Mouse (Mus musculus) ES-E14 (cell line): ENCODE measurements around the gene Tmem14c. TPM values are rescaled to one million over a fixed set of nuclear protein-coding genes. Genes with fewer than 3 reads are reported as not detected.

ENCODE experiments used
- DNase-seq: peaks from one replicate; pipeline ENCODE4 v3.0.0-alpha.2; 2013; ENCODE audit warnings: low read depth, low spot score
- H3K27ac ChIP-seq: 2 replicates; pipeline ENCODE4 v1.5.1; 2012; ENCODE audit warnings: low read depth, mild to moderate bottlenecking, low read length, moderate library complexity, mixed read lengths; ENCODE audit not compliant: poor library complexity, insufficient read depth, severe bottlenecking
- H3K36me3 ChIP-seq: 2 replicates; pipeline ENCODE4 v1.6.1; 2012; ENCODE audit warnings: mild to moderate bottlenecking, low read length, moderate library complexity, mixed read lengths; ENCODE audit not compliant: control insufficient read depth, poor library complexity, insufficient read depth, severe bottlenecking
- H3K4me1 ChIP-seq, 2 experiments: fragments of 150-350 bp in 1 of 2; sonication (generic) in 1 of 2; 2 replicates each; pipeline ENCODE4 v1.6.1; 2012; ENCODE audit warnings: low read length in 2 of 2, mild to moderate bottlenecking in 1 of 2, mixed read lengths in 1 of 2; ENCODE audit not compliant: control insufficient read depth in 2 of 2, insufficient read depth in 2 of 2, poor library complexity in 1 of 2
- H3K4me3 ChIP-seq, 2 experiments: fragments of 150-350 bp in 1 of 2; sonication (generic) in 1 of 2; 2 replicates each; pipeline ENCODE4 v1.5.1; 2012; ENCODE audit warnings: low read length in 2 of 2, low read depth in 1 of 2, mild to moderate bottlenecking in 1 of 2, mixed read lengths in 1 of 2; ENCODE audit not compliant: insufficient read depth in 1 of 2, poor library complexity in 1 of 2, severe bottlenecking in 1 of 2
- H3K9ac ChIP-seq: 2 replicates; pipeline ENCODE4 v1.6.1; 2012; ENCODE audit warnings: low read depth, mild to moderate bottlenecking, low read length, mixed read lengths; ENCODE audit not compliant: poor library complexity, insufficient read depth, severe bottlenecking
- H3K9me3 ChIP-seq: fragments of 150-350 bp; sonication (generic); 2 replicates; pipeline ENCODE4 v1.6.1; 2012; ENCODE audit warnings: low read depth, mild to moderate bottlenecking, low read length; ENCODE audit not compliant: control insufficient read depth, insufficient read depth
- CHD2 ChIP-seq: IDR thresholded peaks from 2 replicates; pipeline ENCODE4 v1.6.1; 2014; ENCODE audit warnings: mild to moderate bottlenecking, low read depth, low read length, inconsistent platforms
- HCFC1 ChIP-seq: IDR thresholded peaks from 2 replicates; pipeline ENCODE4 v1.6.1; 2012; ENCODE audit warnings: low read length, inconsistent platforms, borderline replicate concordance; ENCODE audit not compliant: insufficient read depth
- MAFK ChIP-seq: IDR thresholded peaks from 2 replicates; pipeline ENCODE4 v1.6.1; 2014; ENCODE audit warnings: mild to moderate bottlenecking, low read depth, low read length, inconsistent platforms; ENCODE audit not compliant: insufficient read depth
- ZC3H11A ChIP-seq: IDR thresholded peaks from 2 replicates; pipeline ENCODE4 v1.6.1; 2012; ENCODE audit warnings: low read depth, mild to moderate bottlenecking, inconsistent platforms, low read length, borderline replicate concordance
- ZNF384 ChIP-seq: IDR thresholded peaks from 2 replicates; pipeline ENCODE4 v1.6.1; 2012; ENCODE audit warnings: low read depth, low read length, inconsistent platforms
- in situ Hi-C, 2 experiments: fragments of 600-800 bp; cut with MboI; formaldehyde crosslinking; loops; one replicate each; pipeline ENCODE4 v1.15.1; 2025; ENCODE audit warnings: low sequenced_read_pairs in 2 of 2, inconsistent platforms in 1 of 2; ENCODE audit not compliant: unreplicated experiment in 2 of 2
- total RNA-seq: library from RNA; depleted of rRNA; stranded (reverse); fragments of 300-350 nt; gene quantifications from 2 replicates; pipeline ENCODE4 v1.2.3, GENCODE M21; 2012; rRNA removed

Gene Tmem14c
- total RNA-seq, 1 experiment = 134 TPM

DNA sequence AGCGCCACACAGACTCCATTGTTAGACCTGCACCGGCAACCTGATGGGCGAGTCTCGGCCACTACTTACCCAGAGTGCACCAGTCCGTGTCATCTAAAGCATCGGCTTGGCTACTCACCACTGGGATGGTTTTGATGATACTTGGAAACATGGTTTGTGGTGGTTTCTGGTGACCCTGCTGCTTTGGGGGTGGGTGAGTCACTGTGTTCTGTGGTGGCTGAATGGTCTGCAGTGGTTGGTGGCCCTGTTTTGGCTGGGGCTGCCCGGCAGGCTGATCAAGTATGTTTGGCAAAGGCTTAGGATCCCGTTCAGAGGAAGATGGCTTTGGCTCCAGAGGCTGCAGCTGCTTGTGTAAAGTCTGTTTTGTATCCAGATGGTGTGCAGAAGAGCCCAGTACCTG is 29.8 kb downstream of the Tmem14c start:
- TF ChIP-seq ZNF384 (no peak), ZC3H11A (no peak), CHD2 (no peak), HCFC1 (no peak), MAFK (no peak)
- in situ Hi-C loops = no loop called here
- no peak for DNase-seq
- H3K27ac ChIP-seq = no peak overlapping the region
- H3K36me3 ChIP-seq = no peaks in the 10 kb centered on the region
- no peaks in the 10 kb centered on the region for H3K4me1 ChIP-seq
- no peak overlapping the region for H3K4me3 ChIP-seq
- H3K9ac ChIP-seq = no peak overlapping the region
- H3K9me3 ChIP-seq = no peaks in the 10 kb centered on the region

DNA sequence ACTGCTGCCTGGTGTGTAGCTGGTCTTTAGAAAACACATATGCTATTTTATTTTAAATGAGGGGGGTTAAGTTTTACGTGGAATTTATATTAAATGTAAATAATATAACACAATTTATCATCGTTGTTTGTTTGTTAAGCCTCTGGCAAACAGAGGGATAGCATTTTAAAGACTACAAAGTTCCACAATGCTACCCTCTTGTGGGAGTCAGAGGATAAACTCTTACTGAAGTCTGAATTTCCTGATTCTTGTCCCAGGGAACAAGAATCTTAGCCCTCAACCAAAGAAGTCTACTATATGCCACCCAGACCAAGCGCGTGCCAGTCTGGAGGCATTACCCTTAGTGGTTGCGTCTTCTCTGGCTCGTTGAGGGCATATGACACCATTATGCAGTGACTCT is 31.2 kb downstream of the Tmem14c start:
- in situ Hi-C loops = no loop called here
- Histone ChIP-seq H3K4me1 (no peaks in the 10 kb centered on the region), H3K36me3 (no peaks in the 10 kb centered on the region), H3K9ac (no peak overlapping the region), H3K9me3 (no peaks in the 10 kb centered on the region), H3K27ac (no peak overlapping the region), H3K4me3 (no peak overlapping the region)
- DNase-seq = no peak
- TF ChIP-seq MAFK (no peak), ZC3H11A (no peak), CHD2 (no peak), ZNF384 (no peak), HCFC1 (no peak)

DNA sequence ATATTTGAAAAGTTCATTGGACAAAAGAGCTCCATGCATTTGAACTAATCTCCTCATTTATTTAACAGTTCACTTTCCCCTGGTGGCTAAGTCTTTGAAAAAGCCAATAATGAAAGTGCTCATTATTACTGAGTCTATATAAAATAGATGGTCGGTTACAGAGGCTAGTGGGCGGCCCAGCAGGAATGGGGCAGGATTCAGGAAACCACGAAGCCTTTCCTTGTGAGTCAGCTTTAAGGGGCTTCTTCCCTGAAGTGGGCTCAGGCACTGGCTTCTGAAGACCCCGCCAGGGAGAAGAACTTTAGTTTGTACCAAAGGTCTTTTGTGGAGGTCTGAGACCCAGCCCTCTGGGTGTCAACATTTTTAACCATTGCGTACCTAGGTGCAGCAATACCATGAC is 35.9 kb downstream of the Tmem14c start:
- DNase-seq = no peak
- no peak for TF ChIP-seq HCFC1
- TF ChIP-seq MAFK = no peak
- TF ChIP-seq ZC3H11A = no peak
- no peak for TF ChIP-seq ZNF384
- TF ChIP-seq CHD2 = no peak
- in situ Hi-C loops = no loop called here
- no peak overlapping the region for H3K9ac ChIP-seq
- no peaks in the 10 kb centered on the region for H3K9me3 ChIP-seq
- H3K4me1 ChIP-seq = no peaks in the 10 kb centered on the region
- H3K27ac ChIP-seq = no peak overlapping the region
- H3K36me3 ChIP-seq = no peaks in the 10 kb centered on the region
- no peak overlapping the region for H3K4me3 ChIP-seq

DNA sequence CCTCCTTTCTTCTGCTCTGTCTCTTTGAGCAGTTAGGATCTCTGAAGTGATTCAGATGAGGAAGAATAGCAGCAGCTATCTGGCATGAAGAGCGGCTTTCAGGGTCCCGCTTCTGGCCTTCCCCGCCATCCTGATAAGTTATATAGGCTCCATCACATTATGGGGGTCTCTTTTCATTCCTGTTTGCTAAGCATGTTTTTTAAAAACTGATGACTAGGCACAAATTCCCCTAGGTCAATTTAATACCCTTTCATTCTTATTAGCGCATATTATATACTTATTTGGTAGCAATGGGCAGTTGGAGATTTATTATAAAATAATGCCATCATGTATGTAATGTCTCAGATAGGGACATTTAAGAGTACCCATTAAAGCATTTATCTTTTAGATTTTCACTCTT is 51.5 kb downstream of the Tmem14c start:
- TF ChIP-seq CHD2 = no peak
- TF ChIP-seq MAFK = peak; percentile 66
- TF ChIP-seq HCFC1 = no peak
- TF ChIP-seq ZC3H11A = no peak
- Histone ChIP-seq H3K36me3 (no peaks in the 10 kb centered on the region), H3K4me1 (no peaks in the 10 kb centered on the region), H3K9ac (no peak overlapping the region), H3K27ac (no peak overlapping the region), H3K4me3 (no peak overlapping the region), H3K9me3 (no peaks in the 10 kb centered on the region)
- in situ Hi-C loops = no loop called here
- DNase-seq = no peak

DNA sequence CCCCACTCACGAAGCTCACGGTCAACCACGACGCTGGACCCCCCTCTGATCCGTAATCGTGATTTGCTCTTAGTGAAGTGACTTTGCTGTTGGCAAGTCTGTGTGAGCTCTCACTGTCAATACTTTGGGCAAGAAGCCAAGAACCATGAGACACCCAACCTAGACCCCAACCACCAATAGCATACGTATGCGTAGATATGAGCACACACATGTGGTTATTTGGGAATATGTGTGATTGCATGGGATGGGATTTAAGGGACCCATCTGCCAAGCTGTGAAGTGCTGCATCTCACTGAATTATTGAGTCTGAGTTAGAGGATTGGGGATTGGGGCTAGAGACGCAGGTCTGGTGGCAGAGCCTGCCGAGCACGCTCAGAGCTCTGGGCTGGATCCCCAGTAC is 55.5 kb downstream of the Tmem14c start:
- Histone ChIP-seq H3K4me1 (no peaks in the 10 kb centered on the region), H3K9ac (no peak overlapping the region), H3K9me3 (no peaks in the 10 kb centered on the region), H3K27ac (no peak overlapping the region), H3K36me3 (no peaks in the 10 kb centered on the region), H3K4me3 (no peak overlapping the region)
- DNase-seq = no peak
- in situ Hi-C loops = no loop called here
- TF ChIP-seq ZC3H11A = no peak
- no peak for TF ChIP-seq HCFC1
- TF ChIP-seq ZNF384 = no peak
- no peak for TF ChIP-seq CHD2
- no peak for TF ChIP-seq MAFK

Other genes starting within 250 kb of the Tmem14c start
- gene Gcnt2, start 156.5 kb upstream of the Tmem14c start, total RNA-seq = 21.8 and 35.6 TPM in 2 replicates
- 92.4 and 117 TPM in 2 replicates for gene Pak1ip1, start 15.3 kb upstream of the Tmem14c start, total RNA-seq
- 0.54 and 0.79 TPM in 2 replicates for gene Mak, start 63.4 kb downstream of the Tmem14c start, total RNA-seq
- 0.37 and 0.40 TPM in 2 replicates for gene Gcm2, start 94.7 kb downstream of the Tmem14c start, total RNA-seq
- 0.85 and 2.0 TPM in 2 replicates for gene Sycp2l, start 98.0 kb downstream of the Tmem14c start, total RNA-seq
- gene Elovl2, start 204.1 kb downstream of the Tmem14c start, total RNA-seq = 3.7 and 5.7 TPM in 2 replicates
- gene Smim13, start 233.6 kb downstream of the Tmem14c start, total RNA-seq = 5.5 and 7.4 TPM in 2 replicates